Mouse (Mus musculus): ENCODE data around the gene Emcn. TPM values are rescaled to one million over a fixed set of nuclear protein-coding genes. Genes with fewer than 3 reads are reported as not detected.

The Emcn gene
- polyA plus RNA-seq (2014; fragmentation: Nextera tagmentation; extraction: Ambion mirVana) = 42.0 and 43.2 TPM in 2 replicates

GRCm38 (mm10) chr3:137340938-137341337, at the start of gene Emcn:
Emcn (plus strand) TSS chr3:137341067.
- no peaks in the 10 kb centered on the region for H3K36me3 ChIP-seq (replicated peaks; ENCODE audit: control insufficient read depth, insufficient read depth, low read depth, low read length)
- no peak within 1 kb of the TSS for H3K27ac ChIP-seq (replicated peaks; ENCODE audit: low read depth, low read length)
- no peaks in the 10 kb centered on the region for H3K4me1 ChIP-seq (ENCODE audit: control insufficient read depth, insufficient read depth, low read length)
- WGBS = 63% methylated on average over 8 of the region's 8 CpGs
- DNase-seq (ENCODE audit: low spot score) (no peak), ATAC-seq (replicated peaks; ENCODE audit: insufficient number of reproducible peaks, low FRiP score, low TSS enrichment, low read depth) (no peak)
- no peaks in the 10 kb centered on the region for H3K9me3 ChIP-seq (replicated peaks; ENCODE audit: control insufficient read depth, low read length)
- no peak within 1 kb of the TSS for H3K4me2 ChIP-seq (ENCODE audit: low read depth, low read length)
- H3K4me3 ChIP-seq (ENCODE audit: low read depth, low read length) = no peak within 1 kb of the TSS
- H3K9ac ChIP-seq (replicated peaks; ENCODE audit: low read length) = no peak within 1 kb of the TSS
- no peaks in the 10 kb centered on the region for H3K27me3 ChIP-seq (ENCODE audit: control insufficient read depth, insufficient read depth, low read length)

- Histone ChIP-seq H3K36me3 (replicated peaks; ENCODE audit: control insufficient read depth, insufficient read depth, low read depth, low read length) (no peaks in the 10 kb centered on the region), H3K27ac (replicated peaks; ENCODE audit: low read depth, low read length) (no peak overlapping the region), H3K27me3 (ENCODE audit: control insufficient read depth, insufficient read depth, low read length) (no peaks in the 10 kb centered on the region), H3K4me3 (ENCODE audit: low read depth, low read length) (no peak overlapping the region), H3K9me3 (replicated peaks; ENCODE audit: control insufficient read depth, low read length) (no peaks in the 10 kb centered on the region), H3K4me1 (ENCODE audit: control insufficient read depth, insufficient read depth, low read length) (no peaks in the 10 kb centered on the region), H3K4me2 (ENCODE audit: low read depth, low read length) (no peak overlapping the region), H3K9ac (replicated peaks; ENCODE audit: low read length) (no peak overlapping the region)
- no peak for DNase-seq (ENCODE audit: low spot score)
- no peak for ATAC-seq (replicated peaks; ENCODE audit: insufficient number of reproducible peaks, low FRiP score, low TSS enrichment, low read depth)
- 82% methylated on average over 6 of the region's 6 CpGs for WGBS
These were observed 47.7 kb upstream of the Emcn start for GRCm38 (mm10) chr3:137293174-137293591.

DNA sequence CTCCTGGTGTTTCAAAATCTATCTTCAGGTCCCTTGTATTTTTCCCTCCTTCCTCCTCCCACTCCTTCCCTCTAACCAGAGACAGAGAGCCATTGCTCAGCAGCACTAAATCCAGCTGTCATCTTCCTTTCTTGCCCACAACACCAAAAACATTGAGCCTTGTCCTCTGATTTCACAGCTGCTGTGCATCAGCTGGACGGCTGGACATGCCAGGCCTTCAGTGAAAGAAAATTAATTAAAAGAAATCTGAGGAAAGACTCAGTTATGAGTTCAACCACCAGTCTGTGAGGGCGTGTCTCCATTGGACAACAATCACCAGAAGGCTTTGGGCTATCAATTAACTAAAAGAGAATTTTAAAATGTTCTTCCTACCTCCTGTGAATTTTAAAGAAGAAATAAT, 42.6 kb upstream of the Emcn start:
- no peak for DNase-seq (ENCODE audit: low spot score)
- Histone ChIP-seq H3K27me3 (ENCODE audit: control insufficient read depth, insufficient read depth, low read length) (no peaks in the 10 kb centered on the region), H3K4me2 (ENCODE audit: low read depth, low read length) (no peak overlapping the region), H3K9ac (replicated peaks; ENCODE audit: low read length) (no peak overlapping the region), H3K36me3 (replicated peaks; ENCODE audit: control insufficient read depth, insufficient read depth, low read depth, low read length) (no peaks in the 10 kb centered on the region), H3K27ac (replicated peaks; ENCODE audit: low read depth, low read length) (no peak overlapping the region), H3K4me3 (ENCODE audit: low read depth, low read length) (no peak overlapping the region), H3K4me1 (ENCODE audit: control insufficient read depth, insufficient read depth, low read length) (no peaks in the 10 kb centered on the region), H3K9me3 (replicated peaks; ENCODE audit: control insufficient read depth, low read length) (no peaks in the 10 kb centered on the region)
- 74% methylated on average over 2 of the region's 2 CpGs for WGBS
- no peak for ATAC-seq (replicated peaks; ENCODE audit: insufficient number of reproducible peaks, low FRiP score, low TSS enrichment, low read depth)

DNA sequence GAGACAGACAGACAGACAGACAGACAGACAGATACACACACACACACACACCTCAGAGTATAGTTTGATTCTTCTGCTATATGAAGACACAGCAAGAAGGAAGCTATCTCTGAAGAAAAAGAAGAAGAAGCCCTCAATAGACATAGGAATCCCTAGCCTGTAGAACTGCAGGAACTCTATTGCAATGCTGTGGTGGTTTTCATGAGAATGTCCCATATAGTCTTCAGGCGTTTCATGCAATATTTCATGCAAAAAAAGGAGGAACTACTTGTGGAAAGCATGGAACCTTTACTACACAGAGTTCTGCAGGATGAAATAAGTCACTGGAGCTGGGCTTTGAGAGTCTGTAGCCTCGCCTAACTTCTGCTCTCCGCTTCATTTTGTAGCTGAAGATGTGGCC, 40.7 kb upstream of the Emcn start:
- Histone ChIP-seq H3K27me3 (ENCODE audit: control insufficient read depth, insufficient read depth, low read length) (no peaks in the 10 kb centered on the region), H3K4me2 (ENCODE audit: low read depth, low read length) (no peak overlapping the region), H3K9me3 (replicated peaks; ENCODE audit: control insufficient read depth, low read length) (no peaks in the 10 kb centered on the region), H3K4me1 (ENCODE audit: control insufficient read depth, insufficient read depth, low read length) (no peaks in the 10 kb centered on the region), H3K27ac (replicated peaks; ENCODE audit: low read depth, low read length) (no peak overlapping the region), H3K9ac (replicated peaks; ENCODE audit: low read length) (no peak overlapping the region), H3K36me3 (replicated peaks; ENCODE audit: control insufficient read depth, insufficient read depth, low read depth, low read length) (no peaks in the 10 kb centered on the region), H3K4me3 (ENCODE audit: low read depth, low read length) (no peak overlapping the region)
- DNase-seq (ENCODE audit: low spot score) = no peak
- WGBS = 85% methylated on average over 3 of the region's 3 CpGs
- no peak for ATAC-seq (replicated peaks; ENCODE audit: insufficient number of reproducible peaks, low FRiP score, low TSS enrichment, low read depth)

GRCm38 (mm10) chr3:137301195-137301594, 39.7 kb upstream of the Emcn start:
- no peak for ATAC-seq (replicated peaks; ENCODE audit: insufficient number of reproducible peaks, low FRiP score, low TSS enrichment, low read depth)

GRCm38 (mm10) chr3:137302804-137303203, 38.1 kb upstream of the Emcn start:
- ATAC-seq (replicated peaks; ENCODE audit: insufficient number of reproducible peaks, low FRiP score, low TSS enrichment, low read depth) = no peak
- no peaks in the 10 kb centered on the region for H3K27me3 ChIP-seq (ENCODE audit: control insufficient read depth, insufficient read depth, low read length)
- no peak overlapping the region for H3K4me3 ChIP-seq (ENCODE audit: low read depth, low read length)
- DNase-seq (ENCODE audit: low spot score) = no peak
- 83% methylated on average over 4 of the region's 4 CpGs for WGBS
- H3K9me3 ChIP-seq (replicated peaks; ENCODE audit: control insufficient read depth, low read length) = no peaks in the 10 kb centered on the region
- no peaks in the 10 kb centered on the region for H3K4me1 ChIP-seq (ENCODE audit: control insufficient read depth, insufficient read depth, low read length)
- H3K4me2 ChIP-seq (ENCODE audit: low read depth, low read length) = no peak overlapping the region
- H3K36me3 ChIP-seq (replicated peaks; ENCODE audit: control insufficient read depth, insufficient read depth, low read depth, low read length) = no peaks in the 10 kb centered on the region
- H3K27ac ChIP-seq (replicated peaks; ENCODE audit: low read depth, low read length) = no peak overlapping the region
- H3K9ac ChIP-seq (replicated peaks; ENCODE audit: low read length) = no peak overlapping the region

More at GRCm38 (mm10) chr3:137301195-137301594, 39.7 kb upstream of the Emcn start:
- Histone ChIP-seq H3K4me1 (ENCODE audit: control insufficient read depth, insufficient read depth, low read length) (no peaks in the 10 kb centered on the region), H3K36me3 (replicated peaks; ENCODE audit: control insufficient read depth, insufficient read depth, low read depth, low read length) (no peaks in the 10 kb centered on the region), H3K9me3 (replicated peaks; ENCODE audit: control insufficient read depth, low read length) (no peaks in the 10 kb centered on the region), H3K4me2 (ENCODE audit: low read depth, low read length) (no peak overlapping the region), H3K4me3 (ENCODE audit: low read depth, low read length) (no peak overlapping the region), H3K27ac (replicated peaks; ENCODE audit: low read depth, low read length) (no peak overlapping the region), H3K27me3 (ENCODE audit: control insufficient read depth, insufficient read depth, low read length) (no peaks in the 10 kb centered on the region), H3K9ac (replicated peaks; ENCODE audit: low read length) (no peak overlapping the region)
- DNase-seq (ENCODE audit: low spot score) = no peak

- Histone ChIP-seq H3K9me3 (replicated peaks; ENCODE audit: control insufficient read depth, low read length) (no peaks in the 10 kb centered on the region), H3K27me3 (ENCODE audit: control insufficient read depth, insufficient read depth, low read length) (no peaks in the 10 kb centered on the region), H3K9ac (replicated peaks; ENCODE audit: low read length) (no peak overlapping the region), H3K36me3 (replicated peaks; ENCODE audit: control insufficient read depth, insufficient read depth, low read depth, low read length) (no peaks in the 10 kb centered on the region), H3K4me3 (ENCODE audit: low read depth, low read length) (no peak overlapping the region), H3K4me2 (ENCODE audit: low read depth, low read length) (no peak overlapping the region), H3K4me1 (ENCODE audit: control insufficient read depth, insufficient read depth, low read length) (no peaks in the 10 kb centered on the region), H3K27ac (replicated peaks; ENCODE audit: low read depth, low read length) (no peak overlapping the region)
- no peak for ATAC-seq (replicated peaks; ENCODE audit: insufficient number of reproducible peaks, low FRiP score, low TSS enrichment, low read depth)
- no peak for DNase-seq (ENCODE audit: low spot score)
These were observed 30.9 kb upstream of the Emcn start for GRCm38 (mm10) chr3:137309959-137310358.

- ATAC-seq (replicated peaks; ENCODE audit: insufficient number of reproducible peaks, low FRiP score, low TSS enrichment, low read depth) = no peak
These were observed 28.3 kb upstream of the Emcn start for GRCm38 (mm10) chr3:137312540-137312939.

More at GRCm38 (mm10) chr3:137312540-137312939, 28.3 kb upstream of the Emcn start:
- Histone ChIP-seq H3K4me3 (ENCODE audit: low read depth, low read length) (no peak overlapping the region), H3K9ac (replicated peaks; ENCODE audit: low read length) (no peak overlapping the region), H3K9me3 (replicated peaks; ENCODE audit: control insufficient read depth, low read length) (no peaks in the 10 kb centered on the region), H3K27me3 (ENCODE audit: control insufficient read depth, insufficient read depth, low read length) (no peaks in the 10 kb centered on the region), H3K4me1 (ENCODE audit: control insufficient read depth, insufficient read depth, low read length) (no peaks in the 10 kb centered on the region), H3K27ac (replicated peaks; ENCODE audit: low read depth, low read length) (no peak overlapping the region), H3K36me3 (replicated peaks; ENCODE audit: control insufficient read depth, insufficient read depth, low read depth, low read length) (no peaks in the 10 kb centered on the region), H3K4me2 (ENCODE audit: low read depth, low read length) (no peak overlapping the region)
- DNase-seq (ENCODE audit: low spot score) = no peak
- 61% methylated on average over 3 of the region's 3 CpGs for WGBS

Data from embryonic facial prominence, embryonic 11.5 days (tissue).